Mouse (Mus musculus) neural tube, embryonic 13.5 days (tissue): ENCODE data around the gene Eif4a3. TPM values are rescaled to one million over a fixed set of nuclear protein-coding genes. Genes with fewer than 3 reads are reported as not detected.
"Not testable (repeated sequence)": the region's sequence is repeated elsewhere in the genome, so short reads cannot be mapped to it uniquely, and the experiment has no call there.

ENCODE experiments used
- ATAC-seq: fragments of 200-750 bp; cut with Nextera tagmentation; 2 replicates; pipeline ENCODE4 v1.8.0; 2017; ENCODE audit warnings: low read depth, mild to moderate bottlenecking, moderate TSS enrichment, moderate library complexity
- H3K27ac ChIP-seq: fragments of 300-500 bp; sonication (generic); replicated peaks from 2 replicates; pipeline ENCODE4 v1.5.1; 2015; ENCODE audit warnings: moderate library complexity, mild to moderate bottlenecking, inconsistent platforms
- H3K27me3 ChIP-seq: fragments of 300-500 bp; sonication (generic); 2 replicates; pipeline ENCODE4 v1.6.1; 2015; ENCODE audit warnings: mild to moderate bottlenecking, inconsistent platforms
- H3K36me3 ChIP-seq: fragments of 300-500 bp; sonication (generic); 2 replicates; pipeline ENCODE4 v1.6.1; 2015; ENCODE audit warnings: mild to moderate bottlenecking, inconsistent platforms
- H3K4me1 ChIP-seq: fragments of 300-500 bp; sonication (generic); replicated peaks from 2 replicates; pipeline ENCODE4 v1.6.1; 2015; ENCODE audit warnings: inconsistent platforms
- H3K4me2 ChIP-seq: fragments of 300-500 bp; sonication (generic); 2 replicates; pipeline ENCODE4 v1.6.1; 2015; ENCODE audit warnings: inconsistent platforms, mild to moderate bottlenecking, moderate library complexity
- H3K4me3 ChIP-seq: fragments of 300-500 bp; sonication (generic); 2 replicates; pipeline ENCODE4 v1.5.1; 2015; ENCODE audit warnings: mild to moderate bottlenecking, inconsistent platforms
- H3K9ac ChIP-seq: fragments of 300-500 bp; sonication (generic); 2 replicates; pipeline ENCODE4 v1.6.1; 2015; ENCODE audit warnings: moderate library complexity, mild to moderate bottlenecking, inconsistent platforms
- H3K9me3 ChIP-seq: fragments of 300-500 bp; sonication (generic); 2 replicates; pipeline ENCODE4 v1.6.1; 2016; ENCODE audit warnings: inconsistent platforms
- WGBS: fragments of 180-500 bp; shearing (Covaris S2); methylation state at CpG from one replicate; pipeline ENCODE4 v1.1.7; 2015; 5-methylcytosine and 5-hydroxymethylcytosine counted together
- polyA plus RNA-seq: library from polyadenylated mRNA; unstranded; fragments of >200 nt; fragmentation: Nextera tagmentation; extraction: Ambion mirVana; gene quantifications from 2 replicates; pipeline ENCODE4 v1.2.1, GENCODE M21; 2015

The Eif4a3 gene
- polyA plus RNA-seq, 1 experiment from 2014 or later: 260 TPM

GRCm38 (mm10) chr11:119258572-119259322 lies 41.1 kb downstream of the Eif4a3 start:
- Histone ChIP-seq H3K9me3 (no peaks in the 10 kb centered on the region), H3K4me2 (peak overlapping the region; percentile 49), H3K27ac (peak overlapping the region; percentile 13; the same call in 1 of the 2 replicates), H3K27me3 (no peaks in the 10 kb centered on the region), H3K4me3 (peak overlapping the region; percentile 23), H3K36me3 (peaks cover 39% of the 10 kb centered on the region; the same call in 1 of the 2 replicates), H3K9ac (peak overlapping the region; percentile 54), H3K4me1 (peaks cover 5% of the 10 kb centered on the region; the same call in 1 of the 2 replicates)
- ATAC-seq: peak; percentile 74
- WGBS: 64% methylated on average over 23 of the region's 23 CpGs

GRCm38 (mm10) chr11:119258216-119258571 lies 41.7 kb downstream of the Eif4a3 start:
- no peak for ATAC-seq

DNA sequence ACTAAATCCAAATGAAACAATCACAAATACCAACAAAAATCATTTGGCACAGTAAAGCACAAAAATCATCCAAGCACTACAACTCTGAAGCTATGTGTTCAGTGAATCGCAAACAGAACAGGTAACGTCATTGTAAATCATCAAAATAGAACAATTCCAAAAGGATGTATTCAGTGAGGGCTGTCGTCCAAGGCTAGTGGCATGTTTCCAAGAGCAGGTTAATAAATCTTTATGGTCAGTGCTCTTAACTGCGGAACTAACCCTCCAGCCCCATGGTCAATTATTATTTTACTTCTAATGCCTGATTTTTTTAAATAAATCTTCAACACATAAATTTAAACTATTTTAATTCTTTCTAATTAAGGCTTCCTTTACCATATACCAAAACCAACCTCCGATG lies 43.3 kb downstream of the Eif4a3 start:
- not testable (repeated sequence) for H3K4me3 ChIP-seq, H3K9me3 ChIP-seq, H3K9ac ChIP-seq, H3K27ac ChIP-seq, ATAC-seq, H3K4me2 ChIP-seq, H3K27me3 ChIP-seq
- H3K36me3 ChIP-seq: peaks cover 26% of the 10 kb centered on the region; the same call in 1 of the 2 replicates
- peaks cover 25% of the 10 kb centered on the region for H3K4me1 ChIP-seq
- 69% methylated on average over 5 of the region's 5 CpGs for WGBS

More at GRCm38 (mm10) chr11:119258216-119258571, 41.7 kb downstream of the Eif4a3 start:
- no peaks in the 10 kb centered on the region for H3K9me3 ChIP-seq
- H3K4me2 ChIP-seq: peak overlapping the region; percentile 49
- peaks cover 9% of the 10 kb centered on the region; the same call in 1 of the 2 replicates for H3K4me1 ChIP-seq
- H3K9ac ChIP-seq: peak overlapping the region; percentile 54
- WGBS: 72% methylated on average over 9 of the region's 9 CpGs
- H3K27ac ChIP-seq: peak overlapping the region; percentile 13; the same call in 1 of the 2 replicates
- H3K27me3 ChIP-seq: no peaks in the 10 kb centered on the region
- H3K4me3 ChIP-seq: peak overlapping the region; percentile 23
- H3K36me3 ChIP-seq: peaks cover 36% of the 10 kb centered on the region; the same call in 1 of the 2 replicates

- 10% methylated on average over 22 of the region's 22 CpGs for WGBS
- Histone ChIP-seq H3K9ac (peak overlapping the region; percentile 46; the same call in 1 of the 2 replicates), H3K27me3 (no peaks in the 10 kb centered on the region), H3K4me1 (peaks cover 33% of the 10 kb centered on the region), H3K9me3 (no peaks in the 10 kb centered on the region), H3K36me3 (0 out of 2 replicates have a peak, but pooled peaks cover 4% of the 10 kb centered on the region), H3K4me2 (peak overlapping the region; percentile 43), H3K4me3 (peak overlapping the region; percentile 2), H3K27ac (no peak overlapping the region)
- peak; percentile 65 for ATAC-seq
These were observed 46.9 kb downstream of the Eif4a3 start for GRCm38 (mm10) chr11:119252854-119253541.

GRCm38 (mm10) chr11:119250998-119251397 lies 48.9 kb downstream of the Eif4a3 start:
- Histone ChIP-seq H3K4me1 (peaks cover 28% of the 10 kb centered on the region), H3K4me2 (no peak overlapping the region), H3K9me3 (no peaks in the 10 kb centered on the region), H3K4me3 (no peak overlapping the region), H3K27ac (no peak overlapping the region), H3K36me3 (0 out of 2 replicates have a peak, but pooled peaks cover 4% of the 10 kb centered on the region), H3K27me3 (no peaks in the 10 kb centered on the region), H3K9ac (no peak overlapping the region)
- no peak for ATAC-seq
- WGBS: 45% methylated on average over 17 of the region's 17 CpGs

- WGBS: 39% methylated on average over 6 of the region's 6 CpGs
- Histone ChIP-seq H3K27me3 (no peaks in the 10 kb centered on the region), H3K4me2 (no peak overlapping the region), H3K4me3 (no peak overlapping the region), H3K36me3 (0 out of 2 replicates have a peak, but pooled peaks cover 3% of the 10 kb centered on the region), H3K9me3 (no peaks in the 10 kb centered on the region), H3K27ac (no peak overlapping the region), H3K4me1 (peaks cover 28% of the 10 kb centered on the region), H3K9ac (no peak overlapping the region)
- peak; percentile 54 for ATAC-seq
These were observed 50.9 kb downstream of the Eif4a3 start for GRCm38 (mm10) chr11:119249011-119249410.

DNA sequence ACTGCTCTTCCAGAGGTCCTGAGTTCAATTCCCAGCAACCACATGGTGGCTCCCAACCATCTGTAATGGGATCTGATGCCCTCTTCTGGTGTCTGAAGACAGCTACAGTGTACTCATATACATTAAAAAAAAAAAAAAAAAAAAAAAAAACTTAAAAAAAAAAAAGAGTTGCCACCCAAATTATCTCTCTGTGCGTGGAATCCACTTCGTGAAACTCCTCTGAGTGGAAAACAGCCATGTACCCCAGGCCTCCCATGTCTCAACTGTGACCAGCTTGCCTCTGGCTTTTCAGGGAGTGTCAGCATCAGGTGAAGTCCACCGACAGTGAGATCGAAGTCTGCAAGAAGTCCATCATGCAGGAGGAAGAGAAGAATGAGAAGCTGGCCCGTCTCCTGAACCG lies 54.3 kb downstream of the Eif4a3 start:
- not testable (repeated sequence) for H3K4me1 ChIP-seq, H3K9ac ChIP-seq, H3K4me3 ChIP-seq, H3K4me2 ChIP-seq, H3K27me3 ChIP-seq, ATAC-seq, H3K9me3 ChIP-seq, H3K27ac ChIP-seq
- 88% methylated on average over 6 of the region's 6 CpGs for WGBS
- H3K36me3 ChIP-seq: 0 out of 2 replicates have a peak, but pooled peaks cover 16% of the 10 kb centered on the region

DNA sequence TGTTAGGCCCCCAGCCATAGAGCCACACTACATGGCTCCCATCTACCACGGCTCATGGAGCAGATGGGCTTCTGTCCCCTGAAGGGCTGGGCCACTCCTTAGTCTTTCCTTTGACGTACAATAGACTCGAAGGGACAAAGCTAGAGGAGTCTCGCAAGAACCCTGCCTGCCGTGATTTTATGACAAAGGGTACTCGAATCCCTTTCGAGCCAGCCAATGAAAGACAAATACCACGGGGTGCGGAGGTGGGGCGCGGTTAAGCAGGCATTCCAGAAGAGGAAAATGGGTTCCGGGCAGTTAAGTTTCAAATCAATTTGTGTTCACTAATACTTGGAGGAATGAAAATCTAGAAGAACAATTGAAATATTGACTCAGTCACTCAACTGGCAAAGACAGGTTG lies 60.4 kb downstream of the Eif4a3 start:
- peaks cover 34% of the 10 kb centered on the region for H3K36me3 ChIP-seq
- H3K27ac ChIP-seq: no peak overlapping the region
- no peaks in the 10 kb centered on the region for H3K9me3 ChIP-seq
- WGBS: 71% methylated on average over 12 of the region's 12 CpGs
- no peaks in the 10 kb centered on the region for H3K27me3 ChIP-seq
- H3K4me2 ChIP-seq: no peak overlapping the region
- no peak overlapping the region for H3K9ac ChIP-seq
- H3K4me1 ChIP-seq: peaks cover 17% of the 10 kb centered on the region
- 0 out of 2 replicates have a peak, but pooled peaks have one; percentile 12 for ATAC-seq
- no peak overlapping the region for H3K4me3 ChIP-seq

Other genes with a start within 250 kb of the Eif4a3 start
- 14.8 and 16.5 TPM in 2 replicates for gene Cbx4, start 213.9 kb downstream of the Eif4a3 start, polyA plus RNA-seq
- 49.0 and 50.8 TPM in 2 replicates for gene Tbc1d16, start 71.6 kb downstream of the Eif4a3 start, polyA plus RNA-seq
- gene Ccdc40, start 71.5 kb downstream of the Eif4a3 start, polyA plus RNA-seq: 15.7 and 15.8 TPM in 2 replicates
- gene Gaa, start 32.2 kb downstream of the Eif4a3 start, polyA plus RNA-seq: 58.0 and 62.5 TPM in 2 replicates
- gene Card14, start 7.7 kb upstream of the Eif4a3 start, polyA plus RNA-seq: 0.17 and 0.23 TPM in 2 replicates
- 5.6 and 5.7 TPM in 2 replicates for gene Sgsh, start 55.4 kb upstream of the Eif4a3 start, polyA plus RNA-seq
- 4.3 and 5.3 TPM in 2 replicates for gene Slc26a11, start 55.5 kb upstream of the Eif4a3 start, polyA plus RNA-seq
- 0.98 and 1.6 TPM in 2 replicates for gene Rnf213, start 93.0 kb upstream of the Eif4a3 start, polyA plus RNA-seq
- gene Endov, start 191.3 kb upstream of the Eif4a3 start, polyA plus RNA-seq: 15.6 and 17.3 TPM in 2 replicates
- 15.3 and 18.8 TPM in 2 replicates for gene Nptx1, start 247.7 kb upstream of the Eif4a3 start, polyA plus RNA-seq